Mouse (Mus musculus) gastrocnemius, postnatal 25 days (tissue): Measurements from ENCODE around the gene Mon1b. TPM values are rescaled to one million over a fixed set of nuclear protein-coding genes. Genes with fewer than 3 reads are reported as not detected.
A peak's percentile ranks its signal among the peaks of the same experiment; 100 is the strongest.

Source experiments
- DNase-seq: peaks from one replicate; pipeline ENCODE4 v3.0.0; 2022
- long read RNA-seq, 2 experiments: library from polyadenylated mRNA; stranded (forward); transcript quantifications; one replicate each; pipeline ENCODE4 v2.0.0; 2021
- total RNA-seq, 2 experiments: library from RNA; stranded (reverse); gene quantifications; 1 replicate in 1 of 2; 2 replicates in 1 of 2; pipeline ENCODE4 v1.2.3; 2021

Gene Mon1b
- 1 to 10 TPM; 2.5 to 2.9 TPM for total RNA-seq
- long read RNA-seq, experiment 1, partial matches to known transcripts: 0 of 1 reads
- long read RNA-seq, experiment 1, other reads (novel, unspliced or antisense): 1 of 1 reads
- long read RNA-seq, experiment 2: 0 reads

DNA sequence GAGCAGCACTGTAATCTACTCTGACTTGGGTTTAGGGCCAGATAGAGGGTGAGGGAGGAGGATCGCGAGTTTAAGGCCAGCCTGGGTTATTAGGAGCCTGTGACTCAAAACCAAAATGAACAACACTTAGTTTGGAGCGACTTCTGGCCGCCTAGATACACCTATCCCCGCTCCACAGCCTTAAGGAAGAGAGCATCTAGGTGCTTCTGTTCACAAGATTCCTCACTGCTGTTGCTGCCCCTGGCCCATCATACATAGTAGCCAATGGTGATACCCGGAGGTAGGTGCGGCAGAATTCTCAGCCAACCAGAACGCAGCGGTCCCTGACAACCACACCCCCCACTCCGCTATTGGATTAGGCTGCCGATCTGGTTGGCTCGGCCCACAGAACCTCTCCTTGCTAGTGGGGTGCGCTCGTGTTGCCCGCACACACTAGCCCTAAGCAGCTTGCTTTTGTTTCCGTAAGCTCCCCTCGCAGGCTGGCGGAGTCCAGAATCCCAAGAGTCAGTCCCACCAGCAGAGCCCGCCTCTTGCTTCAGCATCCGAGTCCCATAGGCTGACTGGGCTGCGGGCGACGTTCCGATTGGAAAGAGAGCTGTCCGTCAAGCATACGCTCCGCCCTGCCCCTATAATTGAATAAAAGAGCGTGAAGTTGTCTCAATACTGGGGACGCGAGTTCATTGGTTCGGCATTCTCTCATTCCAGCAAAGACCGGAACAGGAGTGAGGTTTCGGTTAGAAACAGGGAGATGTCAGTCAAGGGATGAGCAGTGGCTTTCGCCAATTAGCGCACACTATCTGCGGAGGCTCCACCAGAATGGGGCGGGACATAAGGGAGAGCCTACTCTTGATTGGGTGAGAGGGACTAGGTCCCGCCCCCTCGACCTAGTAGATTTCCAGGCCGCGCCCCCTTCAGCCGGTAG, at the start of gene Mon1b:
Gene Mon1b, plus strand, starts transcription at position 918 of the 922 bp plus-strand sequence.
- peak; percentile 96 for DNase-seq

GRCm38 (mm10) chr8:113598401-113598800, 37.0 kb upstream of the Mon1b start:
- no peak for DNase-seq

- no peak for DNase-seq
Measured at GRCm38 (mm10) chr8:113632634-113633033, 2.8 kb upstream of the Mon1b start.

- no peak for DNase-seq
Measured at GRCm38 (mm10) chr8:113634161-113634560, 1.2 kb upstream of the Mon1b start.

DNA sequence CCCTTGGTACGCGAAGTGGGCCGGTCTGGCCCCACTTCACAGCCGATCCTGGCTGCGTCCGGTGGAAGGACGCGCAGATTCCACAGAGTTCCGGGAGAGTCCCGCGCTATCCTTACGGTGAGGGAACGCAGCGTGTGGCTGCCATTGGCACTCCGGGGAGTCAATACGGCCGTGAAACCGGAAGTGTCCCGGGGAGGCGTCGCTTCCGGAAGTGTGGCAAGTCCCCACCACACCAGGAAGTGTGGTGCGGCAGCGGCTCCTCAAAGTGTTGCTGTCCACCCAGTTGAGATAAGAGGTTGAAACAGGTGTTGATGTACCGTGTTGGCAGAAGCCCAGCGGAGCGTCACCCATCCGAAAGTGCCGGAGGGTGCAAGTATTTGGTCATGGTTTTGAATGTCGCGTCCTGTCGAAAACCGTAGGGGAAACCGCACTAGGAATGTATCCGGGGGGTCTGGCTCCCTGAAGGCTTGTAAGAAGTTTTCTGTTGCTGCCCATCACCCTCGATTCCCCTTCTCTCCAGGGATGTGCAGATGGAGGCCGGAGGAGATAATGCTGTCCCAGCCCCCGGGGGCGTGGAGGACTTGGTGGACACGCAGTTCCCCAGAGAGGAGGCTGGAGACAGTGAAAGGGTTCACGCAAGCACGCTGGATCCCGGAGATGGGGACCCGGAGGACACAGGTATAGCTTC, 349 bp downstream of the Mon1b start:
- DNase-seq: no peak

DNA sequence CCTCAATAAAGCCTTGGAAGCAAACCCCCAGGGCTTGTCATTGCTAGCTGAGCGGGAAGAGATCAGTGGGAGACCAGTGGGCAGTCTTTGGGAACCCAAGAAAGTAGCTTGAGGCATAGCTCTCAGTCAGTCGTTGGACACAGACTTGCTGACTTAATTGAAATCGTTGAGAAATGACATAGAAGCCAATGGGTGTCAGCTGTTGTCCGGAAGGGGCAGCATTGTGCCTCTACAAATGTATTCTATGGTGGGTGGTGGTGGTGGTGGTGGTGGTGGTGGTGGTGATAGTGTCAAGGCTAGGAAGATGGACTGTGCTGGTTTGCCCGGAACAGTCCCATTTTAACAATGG, 867 bp downstream of the Mon1b start:
- no peak for DNase-seq

DNA sequence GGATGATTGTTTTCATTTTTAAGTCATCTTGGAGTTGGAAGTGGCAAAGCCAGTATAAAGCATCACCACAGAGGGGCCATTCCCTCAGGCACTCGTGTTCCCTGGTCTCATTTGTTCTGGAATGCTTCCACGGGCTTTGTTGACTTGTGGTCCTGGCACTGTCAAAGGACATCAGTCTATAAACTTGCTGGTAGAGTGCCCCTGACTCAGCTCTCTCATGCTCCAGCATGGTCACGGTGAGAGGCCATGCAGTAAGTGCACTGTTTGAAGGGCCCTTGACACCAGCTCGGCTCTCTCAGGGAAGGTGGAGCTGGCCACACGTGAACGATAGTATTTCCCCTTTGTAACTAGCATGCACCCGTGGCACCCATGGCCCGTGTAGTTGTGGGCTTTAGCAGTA, 5.0 kb downstream of the Mon1b start:
- no peak for DNase-seq

GRCm38 (mm10) chr8:113642926-113643325, 7.5 kb downstream of the Mon1b start, which contains the start of gene Syce1l:
TSS of gene Syce1l (plus strand) at chr8:113643213.
- DNase-seq: no peak

GRCm38 (mm10) chr8:113643479-113644210, 8.3 kb downstream of the Mon1b start:
- no peak for DNase-seq

- no peak for DNase-seq
Measured at GRCm38 (mm10) chr8:113645220-113645619, 9.8 kb downstream of the Mon1b start.

DNA sequence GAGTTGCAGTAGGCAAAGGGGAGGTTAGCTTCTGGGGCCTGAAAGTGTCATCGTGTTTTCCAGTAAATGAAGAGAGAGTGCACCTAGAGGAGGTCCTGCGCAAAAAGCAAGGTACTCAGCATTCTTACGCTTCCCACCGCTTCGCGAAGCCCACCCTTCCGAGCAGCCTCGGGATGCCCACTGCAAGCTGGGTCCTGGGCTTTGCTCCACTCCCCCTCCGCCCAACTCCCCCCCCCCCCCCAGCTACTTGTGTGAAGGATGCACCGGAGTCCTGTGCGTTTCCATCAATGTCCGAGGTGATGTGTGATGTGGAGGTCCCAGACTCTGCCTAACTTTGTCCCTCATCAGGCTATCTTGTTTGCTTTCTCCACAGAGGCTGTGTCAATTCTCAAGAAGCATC, 17.1 kb downstream of the Mon1b start:
- DNase-seq: no peak

- no peak for DNase-seq
Measured at GRCm38 (mm10) chr8:113653151-113653550, 17.8 kb downstream of the Mon1b start.

DNA sequence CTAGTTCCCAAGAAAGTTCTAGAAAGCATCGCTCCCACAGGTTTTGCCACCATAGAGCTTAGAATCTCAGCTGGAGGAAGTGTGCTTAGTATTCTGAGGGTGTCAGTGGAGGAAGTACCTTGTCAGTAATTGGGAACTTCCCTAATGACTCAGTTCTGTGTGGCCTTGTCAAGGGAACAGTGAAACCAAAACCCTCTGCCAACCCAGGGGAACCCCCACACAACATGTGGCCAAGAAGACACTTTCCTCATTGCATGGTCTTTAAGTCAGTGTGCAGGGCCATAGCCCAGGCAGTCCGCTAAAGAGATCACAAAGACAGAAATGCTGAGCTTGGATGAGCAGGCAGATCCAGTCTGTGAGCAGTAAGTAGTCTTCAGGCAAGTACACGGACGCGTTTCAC, 20.8 kb downstream of the Mon1b start:
- DNase-seq: no peak

DNA sequence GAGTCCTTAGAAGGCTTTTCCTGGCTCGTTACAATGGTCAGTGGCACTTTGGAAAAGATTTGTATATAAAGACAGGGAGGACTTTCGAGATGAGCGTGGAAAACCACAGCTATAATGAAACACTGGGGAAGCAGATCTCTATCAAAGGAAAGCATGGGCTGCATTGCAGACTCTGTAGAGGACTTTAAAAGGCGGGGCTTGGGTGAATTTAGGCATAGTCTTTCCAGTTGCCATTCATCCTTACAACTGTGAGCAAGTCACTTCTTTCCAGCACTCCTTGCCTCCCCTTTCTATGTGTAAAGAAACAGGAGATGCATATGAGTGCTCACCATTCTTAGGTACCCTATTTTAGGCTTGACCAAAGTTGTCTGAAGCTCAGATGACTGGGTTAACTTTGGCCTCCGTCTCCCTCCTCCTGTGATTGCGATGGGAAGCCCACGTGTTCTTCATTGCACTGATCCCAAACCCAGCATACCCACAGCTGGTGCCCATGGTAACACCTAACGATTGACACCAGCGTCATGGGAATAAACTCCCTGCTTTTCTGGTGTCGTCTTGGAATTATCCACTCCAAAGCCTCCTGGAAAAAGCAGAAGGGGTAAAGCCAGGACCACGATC, 21.4 kb downstream of the Mon1b start:
- no peak for DNase-seq

DNA sequence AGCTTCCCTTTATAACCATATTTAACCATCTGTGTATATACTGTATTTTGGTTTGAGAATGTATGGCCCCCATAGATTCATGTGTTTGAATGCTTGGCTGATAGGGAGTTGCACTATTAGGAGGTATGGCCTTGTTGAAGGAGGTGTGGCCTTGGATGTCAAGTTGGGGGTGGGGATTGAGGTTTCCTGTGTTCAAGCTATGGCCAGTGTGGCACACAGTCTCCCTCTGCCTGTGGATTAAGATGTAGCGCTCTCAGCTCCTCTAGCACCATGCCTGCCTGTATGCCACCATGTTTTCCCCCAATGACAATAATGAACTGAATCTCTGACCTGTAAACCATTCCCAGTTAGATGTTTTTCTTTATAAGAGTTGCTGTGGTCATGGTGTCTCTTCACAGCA, 24.7 kb downstream of the Mon1b start:
- no peak for DNase-seq

DNA sequence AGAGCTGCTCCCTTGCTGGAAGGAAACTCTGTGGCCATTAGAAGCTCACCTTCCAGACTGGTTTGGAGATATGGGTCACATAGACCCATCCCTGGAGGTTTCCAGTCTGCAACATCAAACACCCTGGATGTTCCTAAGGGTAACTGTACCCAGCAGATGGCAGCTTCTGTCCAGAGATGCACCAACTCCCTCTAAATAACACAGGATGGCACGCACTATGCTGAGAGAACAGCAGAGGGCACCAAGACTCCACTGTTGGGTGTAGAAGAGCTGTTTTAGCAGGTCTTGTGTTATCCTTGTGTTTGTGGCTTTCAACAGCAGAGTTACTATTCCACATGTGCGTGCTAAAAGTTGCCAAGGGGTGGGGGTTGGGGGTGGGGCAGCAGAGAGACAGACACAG, 29.2 kb downstream of the Mon1b start:
- DNase-seq: peak; percentile 59

DNA sequence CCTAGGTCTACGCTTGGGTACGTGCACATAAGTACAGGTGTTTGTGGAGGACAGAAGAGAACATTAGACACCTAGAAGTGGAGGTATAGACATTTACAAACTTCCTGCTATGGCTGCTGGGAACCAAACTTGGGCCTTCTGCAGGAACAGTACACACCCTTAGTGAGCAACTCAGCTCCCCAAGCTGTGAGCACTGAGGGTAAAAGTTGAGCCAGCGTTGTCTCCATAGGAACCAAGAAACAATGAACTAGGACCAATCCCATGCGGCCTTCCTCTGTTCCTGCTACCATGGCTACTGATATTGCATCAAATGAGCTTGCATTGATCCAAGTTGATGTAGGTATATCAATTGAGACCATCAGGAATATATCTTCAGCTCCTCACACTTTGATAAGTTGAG, 29.6 kb downstream of the Mon1b start:
- no peak for DNase-seq

GRCm38 (mm10) chr8:113665951-113666350, 30.6 kb downstream of the Mon1b start:
- DNase-seq: no peak

GRCm38 (mm10) chr8:113666714-113667432, 31.5 kb downstream of the Mon1b start:
- DNase-seq: no peak

DNA sequence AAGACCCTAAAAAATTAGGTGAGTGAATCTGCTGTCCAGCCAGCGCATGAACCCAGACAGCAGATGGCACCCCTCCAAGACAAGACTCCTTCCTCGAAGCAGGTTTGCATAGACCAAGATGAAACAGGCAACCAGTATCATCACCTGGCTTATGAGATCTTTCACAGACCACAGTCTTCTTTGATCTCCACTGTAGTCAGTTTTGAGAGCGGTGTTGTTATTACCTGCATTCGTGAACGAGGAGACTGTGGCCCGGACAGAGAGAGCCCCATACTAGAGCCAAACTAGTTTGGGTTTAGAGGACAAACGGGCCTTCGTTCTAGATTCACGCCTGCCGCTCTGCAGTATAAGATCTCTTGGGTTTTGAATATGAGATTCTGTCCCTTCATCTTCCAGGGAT, 34.5 kb downstream of the Mon1b start:
- DNase-seq: no peak

GRCm38 (mm10) chr8:113672599-113673255, 37.3 kb downstream of the Mon1b start:
- DNase-seq: no peak
